Mouse (Mus musculus) bone marrow macrophage, adult 2 months (primary cell): ENCODE measurements at regions not wholly inside any gene's neighbourhood (a gene's known extent, or its start where the extent isn't known, plus 50 kb on each side); places are given as distances from the start of the nearest gene placed in this dataset.

Experiments
- CTCF ChIP-seq: IDR thresholded peaks from 2 replicates; pipeline ENCODE4 v1.5.1; 2012; ENCODE audit warnings: low read depth, mild to moderate bottlenecking, low read length, moderate library complexity
- POLR2A ChIP-seq: IDR thresholded peaks from 2 replicates; pipeline ENCODE4 v1.6.1; 2012; ENCODE audit warnings: mild to moderate bottlenecking, low read depth, low read length, borderline replicate concordance

DNA sequence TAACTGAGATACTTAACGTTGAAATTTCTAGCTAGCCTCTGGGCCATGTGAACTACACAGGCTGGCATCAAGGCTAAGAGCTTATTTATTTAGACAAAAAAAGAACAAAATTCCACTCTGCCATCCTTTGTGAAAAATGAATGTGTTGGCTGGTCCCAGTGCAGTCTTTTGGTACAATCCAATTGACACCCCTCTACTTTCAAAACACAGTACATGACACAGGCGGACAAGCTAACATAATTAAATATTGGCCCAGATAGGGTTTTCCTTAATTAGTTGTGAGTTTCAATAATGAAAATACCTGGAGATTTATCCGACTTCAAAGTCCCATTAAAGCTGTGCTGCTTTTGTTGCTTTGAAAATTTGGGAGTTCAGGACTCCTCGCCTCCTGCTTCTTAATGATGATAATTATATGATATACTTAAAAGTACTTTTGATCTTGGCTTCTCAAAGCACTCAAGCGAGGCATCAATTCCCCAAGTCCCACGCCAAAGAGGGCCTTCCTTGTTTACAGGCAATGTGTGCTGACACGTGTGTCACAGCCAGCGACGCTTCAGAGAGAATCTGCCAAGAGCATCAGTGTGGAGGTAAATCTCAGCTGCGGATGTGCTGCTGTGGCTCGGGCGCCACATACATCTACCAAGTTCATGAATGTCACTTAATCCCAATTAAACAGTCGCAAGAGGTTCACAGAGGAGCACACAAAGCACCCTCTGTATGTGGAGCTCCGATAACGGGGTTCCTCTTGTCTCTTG, 429.5 kb upstream of the Fam92a start:
- TF ChIP-seq POLR2A (no peak), CTCF (no peak)
